Mouse (Mus musculus): ENCODE measurements around the gene Ctnna3.

DNA sequence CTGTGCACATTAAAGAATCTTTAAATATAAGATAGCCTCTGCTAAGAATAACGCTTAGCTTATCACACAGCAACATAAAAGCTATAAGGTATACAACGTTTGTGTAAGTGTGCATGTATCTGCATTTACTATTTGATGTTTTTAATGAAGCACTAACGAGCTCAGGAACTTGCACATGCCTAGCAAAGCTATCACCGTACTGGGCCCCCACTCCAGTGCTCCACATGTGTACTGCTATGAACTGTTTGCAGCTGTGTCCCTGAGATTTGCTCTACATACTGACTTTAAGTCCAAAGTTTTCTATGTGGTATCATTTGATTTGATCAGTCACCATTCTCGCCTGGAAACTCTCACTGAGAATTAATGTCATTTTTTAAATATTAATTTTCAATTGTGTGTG is 549.1 kb downstream of the Ctnna3 start:
- TF ChIP-seq CTCF (IDR thresholded peaks at IDR 0.05; ENCODE audit: borderline replicate concordance, insufficient read depth, low read depth, low read length) (no peak), POLR2A (IDR thresholded peaks at IDR 0.05; ENCODE audit: borderline replicate concordance, insufficient read depth, low read length) (no peak)
